Mouse (Mus musculus): ENCODE data around the gene Actn2. TPM values are rescaled to one million over a fixed set of nuclear protein-coding genes. Genes with fewer than 3 reads are reported as not detected.
A peak's percentile ranks its signal among the peaks of the same experiment; 100 is the strongest.

Actn2 gene
- polyA plus RNA-seq, 1 experiment: 6.2 TPM

- WGBS: 74% methylated on average over 7 of the region's 7 CpGs
- Histone ChIP-seq H3K27ac (ENCODE audit: insufficient read depth, low read length) (no peak overlapping the region), H3K4me1 (ENCODE audit: control insufficient read depth, insufficient read depth, insufficient read length) (no peaks in the 10 kb centered on the region), H3K4me3 (ENCODE audit: extremely low read depth, insufficient read depth, insufficient read length) (no peak overlapping the region), H3K36me3 (ENCODE audit: control insufficient read depth, insufficient read depth, low read length) (no peaks in the 10 kb centered on the region), H3K27me3 (ENCODE audit: control insufficient read depth, insufficient read depth, low read length) (no peaks in the 10 kb centered on the region)
- DNase-seq (ENCODE audit: low read depth in 1 of 2, low spot score in 2 of 2): no peak
- TF ChIP-seq POLR2A (IDR thresholded peaks at IDR 0.05; ENCODE audit: low read depth, low read length) (no peak), CTCF (IDR thresholded peaks at IDR 0.05; ENCODE audit: extremely low read depth, insufficient read depth, insufficient read length, insufficient replicate concordance) (no peak)
Measured at GRCm38 (mm10) chr13:12290700-12291099, 49.9 kb downstream of the Actn2 start.

GRCm38 (mm10) chr13:12284528-12284927 is 56.0 kb downstream of the Actn2 start:
- Histone ChIP-seq H3K27me3 (ENCODE audit: control insufficient read depth, insufficient read depth, low read length) (no peaks in the 10 kb centered on the region), H3K4me3 (ENCODE audit: extremely low read depth, insufficient read depth, insufficient read length) (no peak overlapping the region), H3K4me1 (ENCODE audit: control insufficient read depth, insufficient read depth, insufficient read length) (no peaks in the 10 kb centered on the region), H3K27ac (ENCODE audit: insufficient read depth, low read length) (no peak overlapping the region), H3K36me3 (ENCODE audit: control insufficient read depth, insufficient read depth, low read length) (no peaks in the 10 kb centered on the region)
- DNase-seq (ENCODE audit: low read depth in 1 of 2, low spot score in 2 of 2): no peak
- 94% methylated on average over 11 of the region's 11 CpGs for WGBS
- TF ChIP-seq CTCF (IDR thresholded peaks at IDR 0.05; ENCODE audit: extremely low read depth, insufficient read depth, insufficient read length, insufficient replicate concordance) (no peak), POLR2A (IDR thresholded peaks at IDR 0.05; ENCODE audit: low read depth, low read length) (no peak)

GRCm38 (mm10) chr13:12283826-12284225 is 56.7 kb downstream of the Actn2 start:
- Histone ChIP-seq H3K27me3 (ENCODE audit: control insufficient read depth, insufficient read depth, low read length) (no peaks in the 10 kb centered on the region), H3K27ac (ENCODE audit: insufficient read depth, low read length) (no peak overlapping the region), H3K4me1 (ENCODE audit: control insufficient read depth, insufficient read depth, insufficient read length) (no peaks in the 10 kb centered on the region), H3K4me3 (ENCODE audit: extremely low read depth, insufficient read depth, insufficient read length) (no peak overlapping the region), H3K36me3 (ENCODE audit: control insufficient read depth, insufficient read depth, low read length) (no peaks in the 10 kb centered on the region)
- DNase-seq (ENCODE audit: low read depth in 1 of 2, low spot score in 2 of 2): no peak
- WGBS: 82% methylated on average over 3 of the region's 3 CpGs
- TF ChIP-seq CTCF (IDR thresholded peaks at IDR 0.05; ENCODE audit: extremely low read depth, insufficient read depth, insufficient read length, insufficient replicate concordance) (no peak), POLR2A (IDR thresholded peaks at IDR 0.05; ENCODE audit: low read depth, low read length) (no peak)

- 79% methylated on average over 6 of the region's 6 CpGs for WGBS
- no peaks in the 10 kb centered on the region for H3K36me3 ChIP-seq (ENCODE audit: control insufficient read depth, insufficient read depth, low read length)
- no peaks in the 10 kb centered on the region for H3K27me3 ChIP-seq (ENCODE audit: control insufficient read depth, insufficient read depth, low read length)
- H3K4me1 ChIP-seq (ENCODE audit: control insufficient read depth, insufficient read depth, insufficient read length): no peaks in the 10 kb centered on the region
- no peak for DNase-seq (ENCODE audit: low read depth in 1 of 2, low spot score in 2 of 2)
- no peak overlapping the region for H3K27ac ChIP-seq (ENCODE audit: insufficient read depth, low read length)
- TF ChIP-seq POLR2A (IDR thresholded peaks at IDR 0.05; ENCODE audit: low read depth, low read length): no peak
- TF ChIP-seq CTCF (IDR thresholded peaks at IDR 0.05; ENCODE audit: extremely low read depth, insufficient read depth, insufficient read length, insufficient replicate concordance): no peak
- no peak overlapping the region for H3K4me3 ChIP-seq (ENCODE audit: extremely low read depth, insufficient read depth, insufficient read length)
Measured at GRCm38 (mm10) chr13:12274721-12275120, 65.8 kb downstream of the Actn2 start.

GRCm38 (mm10) chr13:12274220-12274619 is 66.3 kb downstream of the Actn2 start:
- Histone ChIP-seq H3K27me3 (ENCODE audit: control insufficient read depth, insufficient read depth, low read length) (no peaks in the 10 kb centered on the region), H3K36me3 (ENCODE audit: control insufficient read depth, insufficient read depth, low read length) (no peaks in the 10 kb centered on the region), H3K4me3 (ENCODE audit: extremely low read depth, insufficient read depth, insufficient read length) (no peak overlapping the region), H3K4me1 (ENCODE audit: control insufficient read depth, insufficient read depth, insufficient read length) (no peaks in the 10 kb centered on the region), H3K27ac (ENCODE audit: insufficient read depth, low read length) (no peak overlapping the region)
- TF ChIP-seq POLR2A (IDR thresholded peaks at IDR 0.05; ENCODE audit: low read depth, low read length) (no peak), CTCF (IDR thresholded peaks at IDR 0.05; ENCODE audit: extremely low read depth, insufficient read depth, insufficient read length, insufficient replicate concordance) (no peak)
- 86% methylated on average over 4 of the region's 4 CpGs for WGBS
- DNase-seq (ENCODE audit: low read depth in 1 of 2, low spot score in 2 of 2): no peak

- Histone ChIP-seq H3K4me1 (ENCODE audit: control insufficient read depth, insufficient read depth, insufficient read length) (no peaks in the 10 kb centered on the region), H3K27me3 (ENCODE audit: control insufficient read depth, insufficient read depth, low read length) (no peaks in the 10 kb centered on the region), H3K4me3 (ENCODE audit: extremely low read depth, insufficient read depth, insufficient read length) (no peak overlapping the region), H3K36me3 (ENCODE audit: control insufficient read depth, insufficient read depth, low read length) (no peaks in the 10 kb centered on the region), H3K27ac (ENCODE audit: insufficient read depth, low read length) (no peak overlapping the region)
- TF ChIP-seq CTCF (IDR thresholded peaks at IDR 0.05; ENCODE audit: extremely low read depth, insufficient read depth, insufficient read length, insufficient replicate concordance): peak; percentile 23; the same call in 1 of the 2 replicates
- TF ChIP-seq POLR2A (IDR thresholded peaks at IDR 0.05; ENCODE audit: low read depth, low read length): no peak
- 55% methylated on average over 3 of the region's 3 CpGs for WGBS
- DNase-seq (ENCODE audit: low read depth in 1 of 2, low spot score in 2 of 2): peak in 1 of 2 experiments; percentile 13
Measured at GRCm38 (mm10) chr13:12272953-12273352, 67.6 kb downstream of the Actn2 start.

GRCm38 (mm10) chr13:12267971-12268370 is 72.6 kb downstream of the Actn2 start:
- no peaks in the 10 kb centered on the region for H3K27me3 ChIP-seq (ENCODE audit: control insufficient read depth, insufficient read depth, low read length)
- DNase-seq (ENCODE audit: low read depth in 1 of 2, low spot score in 2 of 2): no peak

More at GRCm38 (mm10) chr13:12267971-12268370, 72.6 kb downstream of the Actn2 start:
- Histone ChIP-seq H3K4me1 (ENCODE audit: control insufficient read depth, insufficient read depth, insufficient read length) (no peaks in the 10 kb centered on the region), H3K27ac (ENCODE audit: insufficient read depth, low read length) (no peak overlapping the region), H3K36me3 (ENCODE audit: control insufficient read depth, insufficient read depth, low read length) (no peaks in the 10 kb centered on the region), H3K4me3 (ENCODE audit: extremely low read depth, insufficient read depth, insufficient read length) (no peak overlapping the region)
- no peak for TF ChIP-seq CTCF (IDR thresholded peaks at IDR 0.05; ENCODE audit: extremely low read depth, insufficient read depth, insufficient read length, insufficient replicate concordance)
- no peak for TF ChIP-seq POLR2A (IDR thresholded peaks at IDR 0.05; ENCODE audit: low read depth, low read length)
- 92% methylated on average over 3 of the region's 3 CpGs for WGBS

Data from spleen, adult 2 months (tissue).